Mouse (Mus musculus): ENCODE data around the gene Evpl.

Evpl gene

GRCm38 (mm10) chr11:116171959-116172358, 65.9 kb downstream of the Evpl start:
- DNase-seq (ENCODE audit: low spot score): no peak

Measured in testis, postnatal 14 days (tissue).